Mouse (Mus musculus) limb, embryonic 12.5 days (tissue): ENCODE results near the gene Pip5k1c. TPM values are rescaled to one million over a fixed set of nuclear protein-coding genes. Genes with fewer than 3 reads are reported as not detected.

Source experiments
- ATAC-seq: fragments of 200-750 bp; cut with Nextera tagmentation; 2 replicates; pipeline ENCODE4 v1.8.0; 2017; ENCODE audit warnings: low read depth, moderate TSS enrichment; ENCODE audit not compliant: insufficient number of reproducible peaks, insufficient read depth, low FRiP score, low TSS enrichment
- H3K27ac ChIP-seq: fragments of 300-500 bp; sonication (generic); 2 replicates; pipeline ENCODE4 v1.5.1; 2016; ENCODE audit warnings: mild to moderate bottlenecking, moderate library complexity
- H3K27me3 ChIP-seq: fragments of 300-500 bp; sonication (generic); 2 replicates; pipeline ENCODE4 v1.6.1; 2016; ENCODE audit warnings: mild to moderate bottlenecking, moderate library complexity
- H3K36me3 ChIP-seq: fragments of 300-500 bp; sonication (generic); 2 replicates; pipeline ENCODE4 v1.6.1; 2016; ENCODE audit warnings: mild to moderate bottlenecking, moderate library complexity
- H3K4me1 ChIP-seq: fragments of 300-500 bp; sonication (generic); replicated peaks from 2 replicates; pipeline ENCODE4 v1.6.1; 2016
- H3K4me2 ChIP-seq: fragments of 300-500 bp; sonication (generic); 2 replicates; pipeline ENCODE4 v1.6.1; 2016; ENCODE audit warnings: mild to moderate bottlenecking, moderate library complexity
- H3K4me3 ChIP-seq: fragments of 300-500 bp; sonication (generic); replicated peaks from 2 replicates; pipeline ENCODE4 v1.5.1; 2016; ENCODE audit warnings: mild to moderate bottlenecking
- H3K9ac ChIP-seq: fragments of 300-500 bp; sonication (generic); replicated peaks from 2 replicates; pipeline ENCODE4 v1.6.1; 2016; ENCODE audit warnings: mild to moderate bottlenecking, moderate library complexity
- H3K9me3 ChIP-seq: fragments of 300-500 bp; sonication (generic); 2 replicates; pipeline ENCODE4 v1.6.1; 2016; ENCODE audit warnings: mild to moderate bottlenecking, moderate library complexity
- whole genome bisulfite sequencing: fragments of 180-500 bp; shearing (Covaris S2); methylation state at CpG from one replicate; pipeline ENCODE4 v1.1.7; 2016; 5-methylcytosine and 5-hydroxymethylcytosine counted together
- polyA plus RNA-seq: library from polyadenylated mRNA; unstranded; fragments of >200 nt; fragmentation: Nextera tagmentation; extraction: Ambion mirVana; gene quantifications from 2 replicates; pipeline ENCODE4 v1.2.1, GENCODE M21; 2016

The Pip5k1c gene
- polyA plus RNA-seq, 1 experiment from 2014 or later, result 63.9 TPM

DNA sequence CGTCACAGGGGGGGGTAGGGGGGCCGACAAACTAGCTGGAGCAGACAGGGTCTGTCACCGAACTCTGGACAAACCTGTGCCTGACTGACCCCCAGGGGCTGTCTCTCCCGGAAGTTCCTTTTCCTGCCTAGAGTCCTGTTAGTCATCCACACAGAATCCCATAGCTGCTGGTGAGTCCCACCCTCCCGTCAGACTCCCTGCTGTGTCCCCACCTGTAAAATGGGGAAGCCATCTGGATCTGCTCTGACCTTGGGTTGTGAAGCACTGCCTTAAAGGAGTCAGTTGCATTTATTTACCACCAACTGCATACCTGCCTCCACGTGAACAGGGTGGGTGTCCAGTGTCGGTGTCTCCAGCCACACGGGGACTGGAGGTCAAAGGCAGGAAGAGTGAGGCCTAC is 1.7 kb downstream of the Pip5k1c start:
- Histone ChIP-seq H3K9ac (peak overlapping the region; percentile 83; the same call in 1 of the 2 replicates), H3K27me3 (peaks cover 29% of the 10 kb centered on the region), H3K4me2 (peak overlapping the region; percentile 98), H3K9me3 (no peaks in the 10 kb centered on the region), H3K4me1 (peaks cover 31% of the 10 kb centered on the region), H3K36me3 (peaks cover 18% of the 10 kb centered on the region), H3K27ac (no peak overlapping the region), H3K4me3 (peak overlapping the region; percentile 78)
- ATAC-seq, result no peak
- 42% methylated on average over 8 of the region's 8 CpGs for WGBS

DNA sequence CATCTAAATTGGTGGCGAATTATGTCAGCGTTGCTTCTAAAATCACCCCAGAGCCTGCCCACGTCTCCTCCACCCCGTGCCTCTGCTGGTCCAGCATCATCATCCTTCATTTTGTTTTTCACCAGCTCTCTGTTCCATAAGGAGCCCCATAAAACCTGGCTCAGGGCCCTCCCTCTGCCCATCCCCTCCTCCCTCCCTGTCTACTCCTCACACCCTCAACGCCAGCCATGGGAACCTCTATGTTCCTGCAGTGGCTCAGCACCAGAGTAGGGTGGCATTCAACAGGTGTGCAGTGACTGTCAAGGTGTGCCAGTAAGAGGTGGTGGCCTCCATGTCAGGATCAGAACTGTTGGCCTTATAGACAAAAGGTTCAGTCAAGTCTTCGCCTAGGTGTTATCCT is 2.4 kb downstream of the Pip5k1c start:
- no peak for ATAC-seq
- Histone ChIP-seq H3K36me3 (peaks cover 18% of the 10 kb centered on the region), H3K9me3 (no peaks in the 10 kb centered on the region), H3K4me2 (peak overlapping the region; percentile 98; the same call in 1 of the 2 replicates), H3K9ac (no peak overlapping the region), H3K4me3 (peak overlapping the region; percentile 78; the same call in 1 of the 2 replicates), H3K4me1 (peaks cover 31% of the 10 kb centered on the region), H3K27me3 (peaks cover 22% of the 10 kb centered on the region), H3K27ac (peak overlapping the region; percentile 19; the same call in 1 of the 2 replicates)
- WGBS, result 85% methylated on average over 6 of the region's 6 CpGs

DNA sequence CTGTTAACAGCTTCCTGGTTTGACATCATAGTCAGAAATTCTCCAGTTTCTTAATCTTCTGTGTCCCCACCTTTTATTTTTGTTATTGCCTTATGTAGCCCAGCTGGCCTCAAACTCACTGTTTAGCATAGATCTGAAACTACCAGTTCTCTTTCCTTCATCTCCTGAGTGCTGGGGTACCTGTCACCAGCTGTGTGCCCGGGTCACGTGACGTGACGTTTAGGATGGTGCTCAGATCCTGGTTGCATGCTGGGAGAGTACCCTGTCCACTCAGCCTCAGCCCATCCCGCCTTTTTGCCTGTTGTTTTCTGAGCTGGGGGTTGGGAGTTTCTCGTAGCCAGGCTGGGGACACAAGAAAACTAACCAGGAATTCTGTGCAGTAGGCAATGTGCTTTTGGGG is 4.5 kb downstream of the Pip5k1c start:
- Histone ChIP-seq H3K4me3 (no peak overlapping the region), H3K9ac (no peak overlapping the region), H3K4me2 (no peak overlapping the region), H3K27me3 (peaks cover 2% of the 10 kb centered on the region), H3K9me3 (no peaks in the 10 kb centered on the region), H3K4me1 (peaks cover 36% of the 10 kb centered on the region), H3K27ac (0 out of 2 replicates have a peak overlapping the region, but pooled peaks have one; percentile 24), H3K36me3 (peaks cover 18% of the 10 kb centered on the region)
- WGBS, result 79% methylated on average over 6 of the region's 6 CpGs
- ATAC-seq, result no peak

DNA sequence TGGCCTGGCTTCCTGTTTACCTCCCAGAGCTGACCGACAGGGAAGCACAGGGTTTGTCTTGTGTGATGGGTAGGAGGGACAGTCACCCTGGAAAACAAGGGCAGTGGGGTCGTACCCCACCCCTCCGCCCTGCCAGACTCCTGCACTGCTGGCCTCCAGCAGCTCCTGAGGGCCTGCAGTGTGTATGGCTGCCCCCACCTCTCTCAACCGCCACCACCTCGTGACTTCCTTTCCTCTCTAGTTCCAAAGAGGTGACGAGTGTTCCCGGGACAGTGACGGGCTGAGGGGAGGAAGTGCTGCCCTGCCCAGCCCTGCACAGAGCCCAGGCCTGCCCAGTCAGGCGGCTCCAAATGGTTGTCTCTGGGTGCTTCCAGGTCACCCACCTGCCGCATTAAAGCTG is 5.1 kb downstream of the Pip5k1c start:
- H3K4me1 ChIP-seq, result peaks cover 37% of the 10 kb centered on the region
- H3K4me2 ChIP-seq, result no peak overlapping the region
- peak overlapping the region; percentile 24; the same call in 1 of the 2 replicates for H3K27ac ChIP-seq
- WGBS, result 46% methylated on average over 10 of the region's 10 CpGs
- no peaks in the 10 kb centered on the region for H3K9me3 ChIP-seq
- ATAC-seq, result no peak
- no peak overlapping the region; the same call in 1 of the 2 replicates for H3K9ac ChIP-seq
- H3K36me3 ChIP-seq, result peaks cover 18% of the 10 kb centered on the region
- no peaks in the 10 kb centered on the region for H3K27me3 ChIP-seq
- no peak overlapping the region for H3K4me3 ChIP-seq

DNA sequence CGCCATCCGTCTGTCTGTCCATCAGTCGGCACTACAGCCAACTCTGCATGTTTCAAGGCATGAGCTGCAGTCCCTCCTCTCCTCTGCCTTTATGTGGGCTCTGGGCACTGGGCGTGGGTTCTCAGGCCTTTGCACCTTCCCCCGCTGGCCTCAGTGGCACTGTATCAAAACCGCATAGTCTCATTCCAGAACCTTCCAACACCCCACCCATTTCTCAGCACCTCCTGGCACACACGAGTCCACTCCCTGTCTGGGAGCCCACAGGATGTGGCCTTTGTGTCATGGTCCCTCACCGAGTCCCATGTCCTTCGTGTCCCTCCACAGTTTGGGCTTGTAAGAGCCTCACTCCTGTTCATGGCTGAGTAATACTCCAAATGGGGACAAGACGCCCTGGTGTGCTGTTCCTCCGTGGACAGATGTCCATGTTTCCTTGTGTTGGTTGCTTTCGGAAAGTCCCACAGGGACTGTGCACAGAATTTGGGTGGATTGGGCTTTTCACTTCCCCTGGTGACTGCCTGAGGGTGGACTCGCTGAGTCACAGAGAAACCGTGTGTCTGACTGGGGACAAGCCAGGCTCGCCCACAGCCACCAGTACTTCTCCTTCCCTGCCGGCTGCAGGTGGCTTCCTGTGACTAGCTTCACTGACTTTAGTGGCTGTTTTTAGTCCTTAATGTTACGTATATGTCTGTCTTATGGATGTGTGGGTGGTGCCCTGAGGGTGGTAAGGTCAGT is 5.8 kb downstream of the Pip5k1c start:
- Histone ChIP-seq H3K4me1 (peaks cover 40% of the 10 kb centered on the region), H3K9ac (no peak overlapping the region), H3K27ac (no peak overlapping the region; the same call in 1 of the 2 replicates), H3K36me3 (peaks cover 18% of the 10 kb centered on the region), H3K27me3 (no peaks in the 10 kb centered on the region), H3K4me2 (no peak overlapping the region), H3K4me3 (no peak overlapping the region), H3K9me3 (no peaks in the 10 kb centered on the region)
- 93% methylated on average over 17 of the region's 17 CpGs for WGBS
- no peak for ATAC-seq

DNA sequence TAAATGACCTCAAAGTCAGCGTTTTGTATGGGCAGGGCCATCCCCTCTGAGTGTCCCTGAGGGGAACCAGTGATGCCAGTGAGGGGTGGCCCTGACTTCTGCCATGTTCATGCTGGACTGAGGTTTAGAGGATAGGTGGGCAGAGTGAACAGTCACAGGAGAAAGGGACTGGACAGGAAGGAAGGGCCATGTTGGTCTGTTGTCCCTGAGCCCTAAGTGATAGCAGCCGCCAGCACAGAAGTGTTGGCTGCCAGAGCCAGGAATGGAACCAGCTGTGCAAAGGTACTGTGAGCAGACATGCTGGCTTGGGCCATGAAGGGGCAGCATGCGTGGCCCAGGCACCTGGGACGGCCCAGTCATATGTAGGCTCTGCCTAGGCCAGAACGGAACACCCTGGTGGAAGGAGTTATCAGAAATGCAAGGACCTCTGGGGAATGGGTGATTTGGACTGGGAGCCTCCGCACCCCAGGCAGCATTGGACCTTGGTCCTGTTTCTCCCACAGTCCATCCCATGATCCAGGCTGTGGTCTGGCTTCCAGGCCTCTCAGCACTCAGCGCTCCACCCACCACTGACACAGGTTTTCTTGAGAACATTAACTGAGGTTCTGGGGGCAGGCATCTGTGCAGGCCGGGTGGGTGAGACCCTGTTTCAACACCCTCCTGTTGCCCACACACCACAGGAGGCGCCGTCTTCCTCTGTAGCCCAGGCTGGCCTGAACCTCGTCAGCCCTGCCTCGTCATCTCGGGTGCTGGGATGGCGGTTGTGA is 7.0 kb downstream of the Pip5k1c start:
- ATAC-seq, result no peak
- Histone ChIP-seq H3K4me2 (no peak overlapping the region), H3K27me3 (no peaks in the 10 kb centered on the region), H3K36me3 (peaks cover 18% of the 10 kb centered on the region), H3K4me3 (no peak overlapping the region), H3K9ac (no peak overlapping the region; the same call in 1 of the 2 replicates), H3K27ac (no peak overlapping the region), H3K9me3 (no peaks in the 10 kb centered on the region), H3K4me1 (peaks cover 34% of the 10 kb centered on the region)
- WGBS, result 89% methylated on average over 14 of the region's 14 CpGs

DNA sequence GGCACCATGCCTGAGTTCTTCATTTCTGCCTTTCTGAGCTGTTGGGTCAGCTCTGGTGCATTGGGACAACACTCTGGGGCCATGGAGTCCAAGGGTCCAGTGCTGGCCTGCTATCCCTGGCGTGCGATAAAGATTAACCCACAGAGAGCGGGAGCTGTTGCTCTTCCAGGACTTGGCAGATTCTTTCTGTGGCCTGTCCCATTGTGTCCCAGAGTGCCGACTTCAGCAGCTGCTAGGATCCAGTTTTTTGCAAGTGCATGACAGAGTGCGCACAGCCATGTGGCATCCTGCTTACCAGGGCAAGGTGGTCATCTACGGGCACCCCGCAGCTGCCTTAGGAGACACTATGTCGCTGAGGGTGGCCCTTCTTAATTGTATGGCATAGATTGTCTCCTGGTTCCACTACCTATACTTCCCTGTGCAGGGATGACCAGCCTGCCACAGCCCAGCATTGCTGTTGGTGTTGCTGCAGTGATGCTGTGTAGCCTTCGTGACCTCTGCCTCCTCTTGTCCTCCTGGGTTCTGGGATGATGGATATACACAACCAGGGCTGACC is 7.7 kb downstream of the Pip5k1c start:
- no peaks in the 10 kb centered on the region for H3K27me3 ChIP-seq
- peaks cover 16% of the 10 kb centered on the region for H3K36me3 ChIP-seq
- no peak overlapping the region for H3K4me2 ChIP-seq
- peaks cover 31% of the 10 kb centered on the region; the same call in 1 of the 2 replicates for H3K4me1 ChIP-seq
- H3K9me3 ChIP-seq, result no peaks in the 10 kb centered on the region
- H3K27ac ChIP-seq, result no peak overlapping the region
- 89% methylated on average over 9 of the region's 9 CpGs for WGBS
- peak overlapping the region; percentile 18; the same call in 1 of the 2 replicates for H3K9ac ChIP-seq
- no peak for ATAC-seq
- H3K4me3 ChIP-seq, result no peak overlapping the region

DNA sequence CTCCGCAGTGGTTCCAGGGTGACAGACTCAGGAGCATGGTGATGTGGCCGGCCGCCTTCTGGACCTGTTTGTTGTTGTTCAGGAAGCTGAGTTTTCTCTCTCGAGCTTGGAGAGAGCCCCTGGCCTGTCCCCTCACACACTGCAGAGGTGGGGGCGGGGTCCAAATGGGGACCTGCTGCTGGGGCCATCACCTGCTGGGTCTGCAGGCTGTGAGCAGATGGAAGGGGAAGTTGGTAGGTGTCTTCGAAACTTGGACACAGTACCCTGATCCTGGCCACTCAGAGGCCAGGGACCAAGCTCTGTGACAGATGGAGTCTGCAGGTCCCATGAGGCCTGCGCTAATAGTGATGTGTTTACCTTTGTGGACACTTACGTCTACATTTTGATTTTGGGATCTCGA is 8.6 kb downstream of the Pip5k1c start:
- Histone ChIP-seq H3K4me3 (no peak overlapping the region), H3K36me3 (peaks cover 21% of the 10 kb centered on the region), H3K27me3 (no peaks in the 10 kb centered on the region), H3K9ac (no peak overlapping the region), H3K9me3 (no peaks in the 10 kb centered on the region), H3K4me1 (peaks cover 31% of the 10 kb centered on the region; the same call in 1 of the 2 replicates), H3K4me2 (no peak overlapping the region), H3K27ac (no peak overlapping the region)
- WGBS, result 89% methylated on average over 9 of the region's 9 CpGs
- ATAC-seq, result no peak

DNA sequence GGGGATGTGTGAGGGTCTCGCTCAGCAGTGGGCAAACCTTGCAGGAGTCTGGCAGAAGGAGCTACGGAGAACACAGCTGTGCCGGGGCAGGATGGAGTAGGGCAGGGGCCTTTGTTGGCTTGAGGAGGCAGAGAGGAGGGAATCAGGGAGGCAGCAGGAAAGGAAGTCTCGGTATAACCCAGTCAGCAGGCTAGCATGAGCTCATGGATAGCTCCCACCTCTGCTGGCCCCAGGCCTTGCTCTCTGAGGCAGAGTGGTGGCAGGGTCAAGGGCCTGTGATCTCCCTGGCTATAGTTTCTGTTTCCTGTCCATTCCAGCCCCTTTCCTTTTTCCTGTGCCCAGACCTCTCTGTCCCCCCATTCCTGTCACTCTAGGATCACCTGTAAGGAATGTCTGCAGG is 9.5 kb downstream of the Pip5k1c start:
- Histone ChIP-seq H3K4me1 (peaks cover 29% of the 10 kb centered on the region; the same call in 1 of the 2 replicates), H3K9me3 (no peaks in the 10 kb centered on the region), H3K4me2 (no peak overlapping the region), H3K27me3 (no peaks in the 10 kb centered on the region), H3K4me3 (no peak overlapping the region), H3K9ac (0 out of 2 replicates have a peak overlapping the region, but pooled peaks have one; percentile 2), H3K36me3 (peaks cover 31% of the 10 kb centered on the region), H3K27ac (no peak overlapping the region)
- ATAC-seq, result no peak
- 75% methylated on average over 4 of the region's 4 CpGs for WGBS

DNA sequence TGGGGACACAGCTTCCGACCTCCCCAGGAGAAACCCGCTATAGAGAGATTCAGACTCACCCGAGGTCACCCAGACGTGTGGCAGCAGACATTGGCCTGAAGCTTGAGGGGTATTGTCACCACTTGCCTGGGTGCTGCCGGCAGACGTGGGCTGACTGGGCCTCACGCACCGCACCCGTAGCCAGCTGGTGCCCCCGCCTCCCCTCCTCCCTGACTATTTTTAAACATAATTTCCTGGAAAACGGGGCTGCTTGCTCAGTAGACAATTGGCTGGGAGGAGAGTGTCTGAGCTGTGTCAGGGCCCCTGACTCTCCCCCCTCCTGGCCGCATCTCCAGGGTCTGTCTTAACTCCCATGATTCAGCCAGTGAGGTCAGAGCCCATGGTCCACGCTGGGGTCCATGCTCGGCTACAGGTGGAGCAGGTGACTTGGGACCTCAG is 10.0 kb downstream of the Pip5k1c start:
- H3K36me3 ChIP-seq, result peaks cover 36% of the 10 kb centered on the region
- no peak for ATAC-seq

DNA sequence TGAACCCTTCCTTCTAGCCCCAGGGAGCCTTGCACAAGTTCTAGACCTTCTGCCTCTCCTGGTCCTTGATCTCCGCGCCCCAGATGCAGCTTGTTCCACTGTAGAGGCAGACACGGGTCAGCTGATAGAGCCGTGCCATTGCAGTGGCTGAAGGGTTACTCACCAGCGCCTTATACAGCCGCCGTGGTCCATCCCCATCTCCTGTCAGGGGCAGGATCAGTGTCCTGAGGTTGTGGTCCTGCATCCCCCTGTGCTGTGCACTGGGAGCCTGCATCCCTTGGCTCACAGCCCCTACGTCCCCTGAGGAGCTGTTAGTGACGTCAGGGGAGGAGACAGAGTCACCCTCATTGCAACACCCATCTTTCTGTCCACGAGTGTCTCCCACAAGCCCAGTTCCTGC is 10.5 kb downstream of the Pip5k1c start:
- Histone ChIP-seq H3K4me2 (no peak overlapping the region), H3K4me1 (peaks cover 26% of the 10 kb centered on the region; the same call in 1 of the 2 replicates), H3K27me3 (no peaks in the 10 kb centered on the region), H3K4me3 (no peak overlapping the region), H3K27ac (peak overlapping the region; percentile 45; the same call in 1 of the 2 replicates), H3K9ac (no peak overlapping the region), H3K36me3 (peaks cover 37% of the 10 kb centered on the region), H3K9me3 (no peaks in the 10 kb centered on the region)
- 77% methylated on average over 10 of the region's 10 CpGs for WGBS
- no peak for ATAC-seq

More for the DNA sequence above, 10.0 kb downstream of the Pip5k1c start:
- H3K4me3 ChIP-seq, result no peak overlapping the region
- 76% methylated on average over 14 of the region's 14 CpGs for WGBS
- H3K9me3 ChIP-seq, result no peaks in the 10 kb centered on the region
- 0 out of 2 replicates have a peak overlapping the region, but pooled peaks have one; percentile 2 for H3K9ac ChIP-seq
- H3K4me1 ChIP-seq, result peaks cover 26% of the 10 kb centered on the region; the same call in 1 of the 2 replicates
- no peak overlapping the region for H3K4me2 ChIP-seq
- H3K27me3 ChIP-seq, result no peaks in the 10 kb centered on the region
- H3K27ac ChIP-seq, result peak overlapping the region; percentile 45; the same call in 1 of the 2 replicates
